Mouse (Mus musculus): ENCODE measurements at regions not wholly inside any gene's neighbourhood (a gene's known extent, or its start where the extent isn't known, plus 50 kb on each side); places are given as distances from the start of the nearest gene placed in this dataset.

DNA sequence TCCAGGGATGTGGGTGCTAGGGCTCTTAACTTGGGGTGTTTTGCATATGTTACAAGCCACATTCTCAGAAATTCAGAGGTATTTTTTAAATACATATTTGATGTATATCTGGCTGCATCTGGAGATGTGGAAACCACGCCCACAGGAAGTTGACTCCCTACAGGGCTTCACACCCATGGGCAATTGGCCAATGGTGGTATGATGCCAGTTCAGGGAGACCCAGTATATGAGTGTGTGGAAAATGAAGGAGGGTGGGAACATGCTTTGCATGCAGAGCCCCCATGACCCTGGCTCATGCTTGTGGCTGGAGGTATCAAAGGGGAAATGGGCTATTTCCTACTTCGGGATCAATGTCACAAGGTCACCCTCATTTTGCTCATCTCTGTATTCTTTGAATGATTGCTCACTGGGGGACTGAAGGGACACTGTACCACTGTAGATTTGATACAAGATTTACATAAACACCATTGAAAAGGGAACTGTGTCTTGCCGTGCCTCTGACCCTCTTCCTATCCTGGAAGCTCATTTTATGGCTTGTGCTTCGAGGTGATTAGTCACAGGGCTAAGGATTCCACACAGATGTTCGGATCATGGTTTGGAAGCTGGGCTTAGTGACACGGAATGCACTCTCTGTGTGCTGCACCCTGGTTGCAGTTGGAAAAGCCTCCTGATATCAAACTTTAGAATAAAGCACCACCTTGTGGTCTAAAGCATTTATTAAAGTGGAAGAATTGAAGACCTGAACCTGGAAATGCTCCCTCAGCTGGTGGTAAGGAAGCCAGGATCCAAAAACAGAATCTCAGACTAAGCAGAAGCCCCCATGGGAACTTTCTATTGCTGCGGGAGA is 56.8 kb upstream of the Edn1 start:
- peak; percentile 8 to 16 for DNase-seq

GRCm38 (mm10) chr13:42245753-42246409 is 55.4 kb upstream of the Edn1 start:
- no peak for DNase-seq

Measured in cerebellum, postnatal 36 days (tissue).